Comparison of ENCODE assay signal across 26 mouse cellular contexts in the genomic region with DNA sequence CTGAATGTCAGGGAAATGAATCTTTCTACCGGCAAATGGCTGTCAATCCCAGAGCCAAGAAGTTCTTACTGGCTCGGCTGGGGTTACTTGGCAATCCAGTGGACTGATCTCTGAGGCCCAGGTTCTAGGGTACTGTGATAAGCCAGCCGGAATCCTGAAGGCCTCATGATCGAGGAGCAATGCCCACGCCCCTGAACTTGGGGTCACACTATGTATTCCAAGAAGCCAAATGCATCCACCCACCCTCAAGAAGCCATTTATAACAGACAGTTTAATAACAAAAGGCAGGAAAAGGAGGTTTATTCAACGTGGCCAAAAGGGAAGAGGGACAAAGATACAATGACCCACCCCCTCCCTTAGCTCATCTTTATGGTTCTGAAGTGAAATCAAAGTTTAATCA.
"Had no signal": no experiment of that assay in that cellular context is flagged by ENCODE, and none has a peak within 500 bp of the region (broad histone marks: within the 10 kb centered on the region; RNA-seq: fewer than 3 reads in every experiment).

No protein-coding gene starts in this region.

- DNase-seq: gastrocnemius, adult 2 months; gastrocnemius, postnatal 10 days; gastrocnemius, postnatal 25 days; heart, adult 18-20 months; heart, postnatal 10 days; heart, postnatal 4 days; kidney, adult 11 months; kidney, adult 2 months; kidney, adult 9 months; kidney, postnatal 10 days; kidney, postnatal 25 days; kidney, postnatal 4 days; layer of hippocampus, postnatal 36 days; left cerebral cortex, postnatal 4 days had no signal

- H3K4me3 ChIP-seq: gastrocnemius, adult 2 months; heart, embryonic 10.5 days; heart, embryonic 12.5 days; hindbrain, embryonic 10.5 days; hindbrain, embryonic 12.5 days; intestine, embryonic 15.5 days; layer of hippocampus, adult 2 months; limb, embryonic 13.5 days; limb, embryonic 15.5 days had no signal

- H3K27ac ChIP-seq: gastrocnemius, adult 2 months; heart, embryonic 10.5 days; hindbrain, embryonic 10.5 days; hindbrain, embryonic 12.5 days; hindbrain, embryonic 14.5 days; intestine, embryonic 15.5 days; layer of hippocampus, adult 2 months; limb, embryonic 13.5 days; limb, embryonic 15.5 days had no signal

- H3K9ac ChIP-seq: heart, embryonic 12.5 days; hindbrain, embryonic 12.5 days; hindbrain, embryonic 14.5 days; intestine, embryonic 15.5 days; limb, embryonic 13.5 days; limb, embryonic 15.5 days had no signal

- H3K4me1 ChIP-seq: heart, embryonic 12.5 days; intestine, embryonic 15.5 days had no signal

- H3K4me2 ChIP-seq: heart, embryonic 12.5 days; hindbrain, embryonic 12.5 days; hindbrain, embryonic 14.5 days; intestine, embryonic 15.5 days; limb, embryonic 13.5 days; limb, embryonic 15.5 days had no signal

- ATAC-seq: forebrain, embryonic 16.5 days; hindbrain, embryonic 16.5 days; inflammation-experienced regulatory T-cells, adult 6 months; intestine, embryonic 15.5 days had no signal

- H3K36me3 ChIP-seq: heart, embryonic 10.5 days; heart, embryonic 12.5 days; hindbrain, embryonic 10.5 days; hindbrain, embryonic 12.5 days; intestine, embryonic 15.5 days; limb, embryonic 13.5 days; limb, embryonic 15.5 days had no signal

- H3K9me3 ChIP-seq: hindbrain, embryonic 12.5 days; intestine, embryonic 15.5 days; limb, embryonic 13.5 days; limb, embryonic 15.5 days had no signal
